Mouse (Mus musculus): ENCODE data around the gene Tmem116. TPM values are rescaled to one million over a fixed set of nuclear protein-coding genes. Genes with fewer than 3 reads are reported as not detected.

The Tmem116 gene
- total RNA-seq, 1 experiment = 3.0 TPM

DNA sequence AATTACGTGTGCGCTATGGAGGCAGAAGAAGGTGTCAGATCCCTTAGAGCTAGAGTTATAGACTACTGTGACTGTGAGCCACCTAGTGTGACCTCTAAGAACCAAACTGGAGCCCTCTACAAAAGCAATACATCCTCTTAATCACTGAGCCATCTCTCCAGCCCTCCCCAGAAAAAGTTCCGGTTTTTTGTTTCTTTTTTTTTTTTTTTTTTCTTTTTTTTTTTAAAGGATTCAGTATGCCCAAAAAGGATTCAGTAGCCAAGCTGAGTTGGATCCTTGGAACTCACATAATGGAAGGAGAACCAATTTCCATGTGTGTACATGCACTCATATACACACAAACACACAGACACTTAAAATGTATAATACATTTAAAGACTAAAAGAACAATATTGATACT is 91.7 kb downstream of the Tmem116 start:
- in situ Hi-C loops (cut with MboI; ENCODE audit: low sequenced_read_pairs in 2 of 2, unreplicated experiment in 2 of 2) = no loop called here
- TF ChIP-seq ZC3H11A (IDR thresholded peaks at IDR 0.05; ENCODE audit: borderline replicate concordance, low read depth, low read length) = no peak
- peak; percentile 52; the same call in 1 of the 2 replicates for TF ChIP-seq ZNF384 (IDR thresholded peaks at IDR 0.05; ENCODE audit: low read depth, low read length)

GRCm38 (mm10) chr5:121544910-121545792 is 93.5 kb downstream of the Tmem116 start, which contains the start of the genes Adam1a and Gm42878:
Gene Adam1a, minus strand, starts transcription at chr5:121545482.
Gene Gm42878, minus strand, starts transcription at chr5:121545482.
- DNase-seq (ENCODE audit: low read depth, low spot score) = no peak
- TF ChIP-seq MAFK (IDR thresholded peaks at IDR 0.05; ENCODE audit: insufficient read depth, low read depth, low read length) (no peak), ZNF384 (IDR thresholded peaks at IDR 0.05; ENCODE audit: low read depth, low read length) (no peak), CHD2 (IDR thresholded peaks at IDR 0.05; ENCODE audit: low read depth, low read length) (no peak), ZC3H11A (IDR thresholded peaks at IDR 0.05; ENCODE audit: borderline replicate concordance, low read depth, low read length) (no peak), HCFC1 (IDR thresholded peaks at IDR 0.05; ENCODE audit: borderline replicate concordance, insufficient read depth, low read length) (no peak)
- peak within 1 kb of the TSS; percentile 85 to 88 for H3K4me3 ChIP-seq (ENCODE audit: insufficient read depth in 1 of 2, low read depth in 1 of 2, low read length in 2 of 2, poor library complexity in 1 of 2, severe bottlenecking in 1 of 2)
- no peaks in the 10 kb centered on the region for H3K9me3 ChIP-seq (ENCODE audit: control insufficient read depth, insufficient read depth, low read depth, low read length)
- peak within 1 kb of the TSS; percentile 66 for H3K27ac ChIP-seq (ENCODE audit: insufficient read depth, low read depth, low read length, poor library complexity, severe bottlenecking)
- no peaks in the 10 kb centered on the region for H3K36me3 ChIP-seq (ENCODE audit: control insufficient read depth, insufficient read depth, low read length, poor library complexity, severe bottlenecking)
- in situ Hi-C loops (cut with MboI; ENCODE audit: low sequenced_read_pairs in 2 of 2, unreplicated experiment in 2 of 2) = no loop called here
- H3K9ac ChIP-seq (ENCODE audit: insufficient read depth, low read depth, low read length, poor library complexity, severe bottlenecking) = peak within 1 kb of the TSS; percentile 94
- peaks cover 4 to 8% of the 10 kb centered on the region in 2 experiments; a peak in 3 of 4 replicates for H3K4me1 ChIP-seq (ENCODE audit: control insufficient read depth in 2 of 2, insufficient read depth in 2 of 2, low read length in 2 of 2, poor library complexity in 1 of 2)

More for the DNA sequence above, 91.7 kb downstream of the Tmem116 start:
- H3K4me3 ChIP-seq (ENCODE audit: insufficient read depth in 1 of 2, low read depth in 1 of 2, low read length in 2 of 2, poor library complexity in 1 of 2, severe bottlenecking in 1 of 2) = no peak overlapping the region
- H3K9ac ChIP-seq (ENCODE audit: insufficient read depth, low read depth, low read length, poor library complexity, severe bottlenecking) = no peak overlapping the region
- H3K4me1 ChIP-seq (ENCODE audit: control insufficient read depth in 2 of 2, insufficient read depth in 2 of 2, low read length in 2 of 2, poor library complexity in 1 of 2) = peaks cover 5 to 9% of the 10 kb centered on the region in 2 experiments; a peak in 3 of 4 replicates
- no peaks in the 10 kb centered on the region for H3K36me3 ChIP-seq (ENCODE audit: control insufficient read depth, insufficient read depth, low read length, poor library complexity, severe bottlenecking)
- no peaks in the 10 kb centered on the region for H3K9me3 ChIP-seq (ENCODE audit: control insufficient read depth, insufficient read depth, low read depth, low read length)
- DNase-seq (ENCODE audit: low read depth, low spot score) = no peak
- no peak overlapping the region for H3K27ac ChIP-seq (ENCODE audit: insufficient read depth, low read depth, low read length, poor library complexity, severe bottlenecking)

DNA sequence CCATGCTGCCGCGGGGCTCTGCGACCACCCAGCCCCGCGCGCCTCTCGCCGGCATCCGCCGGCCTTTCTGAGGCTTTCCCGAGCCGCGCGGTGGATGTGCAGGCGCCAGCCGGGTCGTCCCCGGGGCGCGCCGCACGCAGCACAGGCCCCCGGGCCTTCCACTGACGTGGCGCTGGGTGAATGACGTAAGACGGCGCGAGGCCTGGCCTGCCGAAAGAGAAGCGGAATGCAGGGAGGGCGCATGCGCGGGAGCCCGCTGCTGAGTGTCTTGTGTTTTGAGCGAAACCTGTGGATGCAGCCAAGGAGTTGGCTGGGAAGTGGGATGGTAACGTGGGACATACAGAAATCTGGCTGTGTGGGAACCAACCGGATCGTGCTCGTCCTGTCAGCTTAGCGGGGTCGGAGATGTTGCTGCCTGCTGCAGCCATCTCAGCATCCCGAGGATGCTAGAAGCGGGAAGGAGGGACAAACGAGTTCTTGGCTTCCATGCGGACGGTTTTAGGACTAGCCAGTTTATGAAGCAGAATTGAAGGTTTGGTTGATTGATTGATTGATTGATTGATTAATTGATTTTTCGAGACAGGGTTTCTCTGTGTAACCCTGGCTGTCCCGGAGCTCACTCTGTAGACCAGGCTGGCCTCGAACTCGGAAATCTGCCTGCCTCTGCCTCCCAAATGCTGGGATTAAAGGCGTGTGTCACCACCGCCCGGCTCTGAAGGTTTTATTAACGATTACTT is 94.3 kb downstream of the Tmem116 start, which contains the start of gene Mapkapk5:
Mapkapk5 (minus strand) TSS at position 113 of the 737 bp plus-strand sequence.
- in situ Hi-C loops (cut with MboI; ENCODE audit: low sequenced_read_pairs in 2 of 2, unreplicated experiment in 2 of 2) = no loop called here
- H3K9me3 ChIP-seq (ENCODE audit: control insufficient read depth, insufficient read depth, low read depth, low read length) = no peaks in the 10 kb centered on the region
- peak within 1 kb of the TSS; percentile 85 to 88 for H3K4me3 ChIP-seq (ENCODE audit: insufficient read depth in 1 of 2, low read depth in 1 of 2, low read length in 2 of 2, poor library complexity in 1 of 2, severe bottlenecking in 1 of 2)
- peak within 1 kb of the TSS; percentile 94 for H3K9ac ChIP-seq (ENCODE audit: insufficient read depth, low read depth, low read length, poor library complexity, severe bottlenecking)
- peaks cover 0 to 5% of the 10 kb centered on the region in 2 experiments; a peak in 2 of 4 replicates for H3K4me1 ChIP-seq (ENCODE audit: control insufficient read depth in 2 of 2, insufficient read depth in 2 of 2, low read length in 2 of 2, poor library complexity in 1 of 2)
- no peaks in the 10 kb centered on the region for H3K36me3 ChIP-seq (ENCODE audit: control insufficient read depth, insufficient read depth, low read length, poor library complexity, severe bottlenecking)
- peak; percentile 95 for DNase-seq (ENCODE audit: low read depth, low spot score)
- TF ChIP-seq CHD2 (IDR thresholded peaks at IDR 0.05; ENCODE audit: low read depth, low read length) (no peak), ZNF384 (IDR thresholded peaks at IDR 0.05; ENCODE audit: low read depth, low read length) (no peak), MAFK (IDR thresholded peaks at IDR 0.05; ENCODE audit: insufficient read depth, low read depth, low read length) (no peak), HCFC1 (IDR thresholded peaks at IDR 0.05; ENCODE audit: borderline replicate concordance, insufficient read depth, low read length) (peak; percentile 89), ZC3H11A (IDR thresholded peaks at IDR 0.05; ENCODE audit: borderline replicate concordance, low read depth, low read length) (no peak)
- H3K27ac ChIP-seq (ENCODE audit: insufficient read depth, low read depth, low read length, poor library complexity, severe bottlenecking) = peak within 1 kb of the TSS; percentile 66

DNA sequence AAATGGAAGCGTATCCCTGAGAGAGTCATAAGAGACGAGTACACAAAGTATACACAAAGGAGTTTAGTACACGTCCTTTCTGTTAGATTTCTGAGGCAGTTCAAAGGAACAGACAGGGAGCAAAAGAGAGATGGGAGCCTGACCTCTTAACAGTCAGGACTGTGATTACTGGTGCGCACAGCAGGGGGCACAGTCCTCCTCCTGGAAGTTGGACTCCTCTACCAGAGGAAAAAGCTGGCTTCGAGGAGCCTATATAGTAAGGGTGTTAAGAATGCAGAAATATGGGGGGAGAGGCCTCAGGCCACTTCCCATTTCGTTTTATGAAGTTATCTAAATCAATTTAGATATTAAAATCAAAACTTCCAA is 94.8 kb downstream of the Tmem116 start:
- DNase-seq (ENCODE audit: low read depth, low spot score) = no peak
- Histone ChIP-seq H3K27ac (ENCODE audit: insufficient read depth, low read depth, low read length, poor library complexity, severe bottlenecking) (no peak overlapping the region), H3K4me1 (ENCODE audit: control insufficient read depth in 2 of 2, insufficient read depth in 2 of 2, low read length in 2 of 2, poor library complexity in 1 of 2) (peaks cover 0 to 4% of the 10 kb centered on the region in 2 experiments; a peak in 1 of 4 replicates), H3K36me3 (ENCODE audit: control insufficient read depth, insufficient read depth, low read length, poor library complexity, severe bottlenecking) (no peaks in the 10 kb centered on the region), H3K9me3 (ENCODE audit: control insufficient read depth, insufficient read depth, low read depth, low read length) (no peaks in the 10 kb centered on the region), H3K4me3 (ENCODE audit: insufficient read depth in 1 of 2, low read depth in 1 of 2, low read length in 2 of 2, poor library complexity in 1 of 2, severe bottlenecking in 1 of 2) (peak overlapping the region; percentile 85 to 88), H3K9ac (ENCODE audit: insufficient read depth, low read depth, low read length, poor library complexity, severe bottlenecking) (peak overlapping the region; percentile 94; the same call in 1 of the 2 replicates)
- in situ Hi-C loops (cut with MboI; ENCODE audit: low sequenced_read_pairs in 2 of 2, unreplicated experiment in 2 of 2) = no loop called here
- TF ChIP-seq ZC3H11A (IDR thresholded peaks at IDR 0.05; ENCODE audit: borderline replicate concordance, low read depth, low read length) = no peak
- no peak for TF ChIP-seq HCFC1 (IDR thresholded peaks at IDR 0.05; ENCODE audit: borderline replicate concordance, insufficient read depth, low read length)
- TF ChIP-seq CHD2 (IDR thresholded peaks at IDR 0.05; ENCODE audit: low read depth, low read length) = no peak
- TF ChIP-seq ZNF384 (IDR thresholded peaks at IDR 0.05; ENCODE audit: low read depth, low read length) = no peak
- TF ChIP-seq MAFK (IDR thresholded peaks at IDR 0.05; ENCODE audit: insufficient read depth, low read depth, low read length) = no peak

Data from ES-E14 (cell line).